Mouse (Mus musculus) limb, embryonic 10.5 days (tissue): ENCODE data around the gene Trit1. TPM values are rescaled to one million over a fixed set of nuclear protein-coding genes. Genes with fewer than 3 reads are reported as not detected.
"Not testable (repeated sequence)": the region's sequence is repeated elsewhere in the genome, so short reads cannot be mapped to it uniquely, and the experiment has no call there.

ENCODE experiments used
- DNase-seq: peaks from one replicate; pipeline ENCODE4 v3.0.0-alpha.2; 2017; ENCODE audit warnings: low spot score
- H3K27ac ChIP-seq: fragments of 300-500 bp; sonication (generic); 2 replicates; pipeline ENCODE4 v1.5.1; 2016; ENCODE audit warnings: mild to moderate bottlenecking
- H3K27me3 ChIP-seq: fragments of 300-500 bp; sonication (generic); 2 replicates; pipeline ENCODE4 v1.6.1; 2016; ENCODE audit warnings: low read depth, mild to moderate bottlenecking; ENCODE audit not compliant: poor library complexity, severe bottlenecking
- H3K36me3 ChIP-seq: fragments of 300-500 bp; sonication (generic); 2 replicates; pipeline ENCODE4 v1.6.1; 2016; ENCODE audit warnings: mild to moderate bottlenecking, moderate library complexity
- H3K4me1 ChIP-seq: fragments of 300-500 bp; sonication (generic); 2 replicates; pipeline ENCODE4 v1.6.1; 2016
- H3K4me3 ChIP-seq: fragments of 300-500 bp; sonication (generic); 2 replicates; pipeline ENCODE4 v1.5.1; 2016; ENCODE audit warnings: mild to moderate bottlenecking, moderate library complexity
- H3K9me3 ChIP-seq: fragments of 300-500 bp; sonication (generic); replicated peaks from 2 replicates; pipeline ENCODE4 v1.6.1; 2016; ENCODE audit warnings: mild to moderate bottlenecking
- WGBS: fragments of 180-500 bp; shearing (Covaris S2); methylation state at CpG from one replicate; pipeline ENCODE4 v1.1.7; 2016; 5-methylcytosine and 5-hydroxymethylcytosine counted together
- polyA plus RNA-seq: library from polyadenylated mRNA; unstranded; fragments of >200 nt; fragmentation: Nextera tagmentation; extraction: Ambion mirVana; gene quantifications from 2 replicates; pipeline ENCODE4 v1.2.1, GENCODE M21; 2016

The Trit1 gene
- polyA plus RNA-seq, 1 experiment from 2014 or later: 17.8 TPM

DNA sequence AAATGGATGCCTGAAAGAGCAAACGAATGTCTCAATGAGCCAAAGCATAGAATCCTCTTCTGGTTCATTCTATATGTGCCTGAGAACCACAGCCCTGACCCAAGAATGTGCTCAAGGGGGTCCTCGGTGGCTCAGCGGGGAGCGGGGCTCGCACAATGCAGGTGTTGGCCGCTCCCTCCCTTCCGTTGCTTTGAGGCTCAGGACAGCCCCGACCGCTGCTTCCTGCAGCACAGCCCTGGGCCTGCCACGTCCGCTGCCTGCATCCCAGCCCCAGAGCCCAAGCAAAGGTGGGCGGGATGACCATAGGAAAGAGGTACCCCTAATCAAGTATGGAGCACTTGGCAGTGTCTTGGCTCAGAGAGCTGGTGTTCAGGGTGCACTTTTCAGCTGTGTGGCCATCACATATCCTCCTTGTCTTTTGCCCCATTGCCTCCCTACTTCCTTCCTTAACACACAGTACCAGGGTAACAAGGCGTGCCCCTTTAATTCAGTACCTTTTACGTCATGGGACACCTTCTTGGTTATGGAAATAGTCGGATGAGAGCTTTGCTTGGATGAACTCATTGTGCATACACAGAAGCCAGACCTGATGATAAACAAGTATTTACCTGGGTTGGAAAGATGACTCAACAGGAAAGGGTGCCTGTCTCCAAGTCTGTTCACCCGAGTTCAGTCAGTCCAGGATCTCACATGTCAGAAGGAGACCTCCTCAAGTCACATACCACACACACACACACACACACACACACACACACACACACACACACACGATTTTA lies 32.7 kb upstream of the Trit1 start:
- Histone ChIP-seq H3K27ac (no peak overlapping the region), H3K27me3 (peaks cover 48% of the 10 kb centered on the region), H3K9me3 (no peaks in the 10 kb centered on the region), H3K4me1 (peaks cover 18% of the 10 kb centered on the region), H3K36me3 (no peaks in the 10 kb centered on the region), H3K4me3 (peak overlapping the region; percentile 37)
- no peak for DNase-seq
- WGBS: 18% methylated on average over 17 of the region's 17 CpGs

DNA sequence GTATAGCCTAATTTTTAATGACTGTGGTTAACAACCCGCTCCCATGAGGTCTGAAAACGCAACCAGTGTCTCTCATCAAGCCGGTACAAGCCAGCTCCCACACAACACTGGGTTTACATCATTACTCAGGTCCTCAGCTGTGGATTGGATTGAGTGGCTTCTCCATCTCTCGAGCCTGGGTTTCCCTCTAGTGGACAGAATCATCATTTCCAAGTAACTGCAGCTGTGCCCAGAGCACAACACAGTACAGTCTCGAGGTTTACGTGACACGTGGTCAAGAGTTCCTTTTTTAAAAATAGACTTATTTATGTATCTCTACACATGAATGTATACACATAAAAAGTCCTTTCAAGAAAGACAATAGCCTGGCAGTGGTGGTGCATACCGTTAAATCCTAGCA lies 31.3 kb upstream of the Trit1 start:
- 57% methylated on average over 8 of the region's 8 CpGs for WGBS
- Histone ChIP-seq H3K27me3 (peaks cover 45% of the 10 kb centered on the region), H3K36me3 (no peaks in the 10 kb centered on the region), H3K27ac (no peak overlapping the region), H3K9me3 (no peaks in the 10 kb centered on the region), H3K4me3 (no peak overlapping the region), H3K4me1 (peaks cover 18% of the 10 kb centered on the region)
- no peak for DNase-seq

DNA sequence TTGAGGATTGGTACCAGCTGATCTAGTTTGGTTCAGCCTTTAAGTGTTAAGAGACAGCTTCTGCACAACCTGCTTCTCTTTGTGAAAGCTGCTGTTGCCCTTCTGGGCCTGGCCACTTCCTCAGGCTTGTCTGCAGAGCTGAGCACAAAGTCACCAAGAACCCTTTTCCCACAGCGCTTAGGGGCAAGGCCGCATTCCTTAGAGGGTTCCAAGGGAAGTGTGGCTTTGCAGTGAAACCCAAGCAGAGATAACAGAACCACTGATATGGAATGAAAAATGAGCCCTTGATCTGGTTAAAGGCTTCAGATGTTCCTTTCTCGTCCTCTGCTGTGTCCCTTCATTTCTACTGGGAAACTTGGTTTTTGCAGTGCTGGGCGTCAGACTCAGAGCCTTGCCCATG lies 29.0 kb upstream of the Trit1 start:
- Histone ChIP-seq H3K27ac (no peak overlapping the region), H3K9me3 (no peaks in the 10 kb centered on the region), H3K4me1 (peaks cover 11% of the 10 kb centered on the region), H3K4me3 (no peak overlapping the region), H3K27me3 (peaks cover 28% of the 10 kb centered on the region), H3K36me3 (no peaks in the 10 kb centered on the region)
- no peak for DNase-seq
- WGBS: 85% methylated on average over 4 of the region's 4 CpGs

DNA sequence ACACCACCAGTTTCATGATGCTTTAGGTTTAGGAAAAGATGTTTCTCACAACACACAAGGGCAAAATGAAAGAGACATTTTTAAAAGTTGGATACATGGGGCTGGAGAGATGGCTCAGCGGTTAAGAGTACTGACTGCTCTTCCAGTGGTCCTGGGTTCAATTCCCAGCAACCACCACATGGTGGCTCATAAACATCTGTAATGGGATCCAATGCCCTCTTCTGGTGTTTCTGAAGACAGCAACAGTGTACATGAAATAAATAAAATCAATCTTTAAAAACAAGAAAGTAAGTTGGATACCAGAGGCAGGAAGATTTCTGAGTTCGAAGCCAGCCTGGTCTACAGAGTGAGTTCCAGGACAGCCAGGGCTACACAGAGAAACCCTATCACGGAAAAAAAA lies 28.4 kb upstream of the Trit1 start:
- DNase-seq, H3K27ac ChIP-seq, H3K36me3 ChIP-seq, H3K4me1 ChIP-seq, H3K9me3 ChIP-seq, H3K4me3 ChIP-seq: not testable (repeated sequence)
- peaks cover 22% of the 10 kb centered on the region for H3K27me3 ChIP-seq
- WGBS: 65% methylated on average over 3 of the region's 3 CpGs

DNA sequence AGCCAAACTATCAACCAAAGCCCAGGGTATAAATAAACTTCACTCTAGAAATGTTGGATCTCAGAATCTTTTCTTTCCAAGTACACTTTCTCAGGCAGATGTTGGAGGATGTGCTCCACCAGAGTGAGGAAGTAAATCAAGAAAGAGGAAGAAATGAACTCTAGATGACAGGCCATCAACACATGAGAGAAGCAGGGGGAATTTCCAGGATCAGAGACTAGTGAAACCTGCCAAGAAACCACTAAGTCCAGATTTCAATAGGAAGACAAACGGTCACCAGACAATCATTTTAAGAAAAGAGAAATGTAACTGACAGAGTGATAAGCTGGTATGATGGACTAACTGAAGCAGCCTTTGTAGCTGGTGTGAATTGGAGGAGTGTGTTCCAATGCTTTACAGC lies 25.2 kb upstream of the Trit1 start:
- no peaks in the 10 kb centered on the region for H3K27me3 ChIP-seq
- H3K9me3 ChIP-seq: no peaks in the 10 kb centered on the region
- H3K4me1 ChIP-seq: peaks cover 11% of the 10 kb centered on the region; the same call in 1 of the 2 replicates
- no peak overlapping the region for H3K4me3 ChIP-seq
- 87% methylated on average over 1 of the region's 1 CpGs for WGBS
- no peak overlapping the region for H3K27ac ChIP-seq
- H3K36me3 ChIP-seq: no peaks in the 10 kb centered on the region; the same call in 1 of the 2 replicates
- DNase-seq: no peak

DNA sequence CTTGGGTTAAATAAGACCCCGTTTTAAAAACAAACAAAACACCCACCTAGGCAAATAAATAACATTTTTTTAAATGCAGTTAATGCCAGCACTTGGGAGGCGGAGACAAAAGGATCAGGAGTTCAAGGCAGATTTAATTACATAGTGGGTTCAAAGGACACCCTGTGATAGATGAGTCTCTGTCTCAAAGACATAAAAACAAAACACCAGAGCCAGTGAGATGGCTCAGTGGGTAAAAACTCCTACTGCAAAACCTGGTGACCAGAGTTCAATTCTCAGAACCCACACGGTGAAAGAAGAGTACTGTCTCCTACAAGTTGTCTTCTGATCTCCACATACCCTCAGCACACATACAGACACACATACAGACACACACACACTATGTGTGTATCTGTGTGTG lies 24.1 kb upstream of the Trit1 start:
- H3K4me1 ChIP-seq: peaks cover 21% of the 10 kb centered on the region
- 64% methylated on average over 3 of the region's 3 CpGs for WGBS
- H3K9me3 ChIP-seq: no peaks in the 10 kb centered on the region
- H3K27me3 ChIP-seq: peaks cover 5% of the 10 kb centered on the region; the same call in 1 of the 2 replicates
- H3K4me3 ChIP-seq: no peak overlapping the region
- no peak for DNase-seq
- H3K36me3 ChIP-seq: no peaks in the 10 kb centered on the region; the same call in 1 of the 2 replicates
- H3K27ac ChIP-seq: no peak overlapping the region

DNA sequence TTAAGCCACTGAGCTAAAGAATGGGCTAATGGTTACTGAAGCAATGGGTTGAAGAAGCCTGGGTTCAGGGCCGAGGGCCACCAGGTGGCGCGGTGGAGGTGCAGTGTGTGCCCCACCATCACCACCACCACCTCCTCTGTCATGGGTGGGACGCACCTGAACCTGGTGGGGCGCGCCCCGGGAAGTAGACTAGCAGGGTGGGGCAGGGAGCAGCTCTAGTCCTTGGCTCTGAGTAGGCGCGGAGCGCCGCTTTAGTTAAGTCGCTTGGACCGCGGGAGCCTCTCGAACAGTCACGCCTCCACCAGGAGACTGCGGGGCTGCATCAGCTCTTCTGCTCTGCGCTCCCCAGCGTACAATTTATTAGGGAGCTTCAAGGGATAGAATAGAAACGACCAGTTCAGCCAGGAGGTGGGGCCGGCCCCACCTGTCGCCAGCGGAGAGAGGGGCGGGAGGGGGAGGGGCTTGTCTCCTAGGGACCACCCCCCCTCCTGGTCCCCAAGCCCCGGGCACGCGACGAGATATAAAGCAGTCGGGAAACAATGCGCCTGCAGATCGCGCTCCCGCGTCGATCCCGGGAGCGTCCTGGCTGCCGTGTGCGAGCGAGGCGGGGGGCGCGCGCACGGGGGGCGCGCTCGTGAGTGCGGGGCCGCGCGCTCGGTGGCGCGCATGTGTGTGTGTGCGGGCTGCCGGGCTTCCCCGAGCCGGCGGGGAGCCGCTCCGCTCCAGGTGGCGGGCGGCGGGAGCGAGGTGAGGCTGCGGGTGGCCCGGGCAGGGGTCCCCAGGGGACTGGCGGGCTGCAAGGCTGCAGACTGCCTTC lies 20.8 kb upstream of the Trit1 start, which contains the start of gene Mycl:
Mycl (plus strand) TSS at position 249 of the 817 bp plus-strand sequence.
- Histone ChIP-seq H3K36me3 (peaks cover 8% of the 10 kb centered on the region), H3K9me3 (no peaks in the 10 kb centered on the region), H3K27me3 (peaks cover 30% of the 10 kb centered on the region), H3K4me3 (peak within 1 kb of the TSS; percentile 82), H3K27ac (peak within 1 kb of the TSS; percentile 93), H3K4me1 (peaks cover 51% of the 10 kb centered on the region)
- under 1% methylated on average over 69 of the region's 69 CpGs for WGBS
- DNase-seq: peak; percentile 89

DNA sequence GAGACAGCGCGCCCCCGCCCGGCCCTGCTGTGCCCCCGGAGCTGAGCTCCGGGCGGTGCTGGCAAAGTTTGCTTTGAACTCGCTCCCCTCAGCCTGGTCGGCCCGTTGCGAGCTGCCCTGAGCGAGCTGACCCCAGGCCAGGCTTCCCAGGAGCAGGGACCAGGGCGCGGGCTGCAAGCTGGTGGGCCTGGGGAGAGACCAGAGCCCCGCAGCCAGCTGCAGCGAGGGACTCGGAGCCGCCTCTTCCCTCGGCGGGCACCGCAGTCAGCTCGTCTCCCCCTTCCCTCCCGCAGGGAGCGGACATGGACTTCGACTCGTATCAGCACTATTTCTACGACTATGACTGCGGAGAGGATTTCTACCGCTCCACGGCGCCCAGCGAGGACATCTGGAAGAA lies 20.2 kb upstream of the Trit1 start:
- Histone ChIP-seq H3K9me3 (no peaks in the 10 kb centered on the region), H3K4me1 (peaks cover 55% of the 10 kb centered on the region), H3K4me3 (peak overlapping the region; percentile 82), H3K27ac (peak overlapping the region; percentile 93), H3K36me3 (peaks cover 14% of the 10 kb centered on the region), H3K27me3 (peaks cover 33% of the 10 kb centered on the region)
- WGBS: 0% methylated on average over 32 of the region's 32 CpGs
- no peak for DNase-seq

DNA sequence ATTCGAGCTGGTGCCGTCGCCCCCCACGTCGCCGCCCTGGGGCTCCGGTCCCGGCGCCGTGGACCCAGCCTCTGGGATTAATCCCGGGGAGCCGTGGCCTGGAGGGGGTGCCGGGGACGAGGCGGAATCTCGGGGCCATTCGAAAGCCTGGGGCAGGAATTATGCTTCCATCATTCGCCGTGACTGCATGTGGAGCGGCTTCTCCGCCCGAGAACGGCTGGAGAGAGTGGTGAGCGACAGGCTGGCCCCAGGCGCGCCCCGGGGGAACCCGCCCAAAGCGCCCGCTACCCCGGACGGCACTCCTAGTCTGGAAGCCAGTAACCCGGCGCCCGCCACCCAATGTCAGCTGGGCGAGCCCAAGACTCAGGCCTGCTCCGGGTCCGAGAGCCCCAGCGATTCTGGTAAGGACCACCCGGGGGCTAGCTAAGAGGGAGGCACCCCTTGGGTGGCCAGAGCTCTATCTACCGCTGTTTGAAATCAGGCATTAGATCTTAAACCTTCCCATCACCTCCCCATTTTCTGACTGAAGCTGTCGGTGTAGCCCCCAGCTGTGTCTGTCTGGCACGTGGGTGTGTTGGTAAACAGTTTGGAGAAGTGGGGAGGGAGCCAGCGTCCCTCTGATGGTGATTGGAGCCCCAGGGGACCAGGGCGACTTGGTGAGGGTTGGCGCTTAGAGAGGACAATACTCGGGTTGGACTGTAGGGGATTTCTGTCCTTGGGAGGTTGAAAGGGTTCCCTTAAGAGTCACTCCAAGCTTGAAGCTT lies 19.6 kb upstream of the Trit1 start:
- Histone ChIP-seq H3K27me3 (peaks cover 33% of the 10 kb centered on the region), H3K36me3 (peaks cover 20% of the 10 kb centered on the region), H3K4me3 (peak overlapping the region; percentile 82), H3K9me3 (no peaks in the 10 kb centered on the region), H3K27ac (peak overlapping the region; percentile 93), H3K4me1 (peaks cover 61% of the 10 kb centered on the region)
- peak; percentile 62 for DNase-seq
- under 1% methylated on average over 47 of the region's 47 CpGs for WGBS

DNA sequence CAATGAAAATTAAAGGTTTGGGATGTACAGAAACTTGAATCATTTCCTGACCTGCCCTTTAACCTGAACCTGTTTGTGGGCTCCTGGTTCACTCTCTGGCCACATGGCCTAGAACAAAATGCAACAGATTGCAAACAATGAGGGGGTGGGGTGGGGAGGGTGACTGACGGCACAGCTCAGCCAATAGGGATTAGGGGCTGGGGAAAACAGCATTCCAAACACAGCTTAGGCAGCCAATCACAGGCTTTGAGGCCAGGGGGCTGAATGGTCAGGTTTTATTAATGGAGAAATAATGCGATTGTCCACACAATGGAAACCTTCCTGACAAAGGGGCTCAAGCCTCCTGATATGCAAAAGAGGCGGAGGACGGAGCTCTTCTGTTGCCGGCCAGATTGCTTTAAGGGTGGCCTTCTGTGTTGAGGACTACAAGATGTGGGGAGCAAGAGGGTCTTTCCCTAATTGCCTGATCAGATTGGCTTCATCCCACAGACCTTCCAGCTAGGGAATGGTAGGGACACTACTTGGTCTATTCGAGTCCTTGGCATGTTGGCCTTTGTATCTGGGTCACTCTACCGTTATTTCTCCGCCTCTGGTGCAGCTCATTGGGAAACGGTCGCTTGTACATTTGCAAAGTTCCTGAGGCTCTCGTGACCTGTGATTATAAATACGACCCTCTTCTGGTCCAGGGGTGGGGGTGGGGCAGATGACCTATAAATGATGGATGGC lies 17.7 kb upstream of the Trit1 start:
- peak; percentile 72 for DNase-seq
- Histone ChIP-seq H3K4me1 (peaks cover 63% of the 10 kb centered on the region), H3K4me3 (peak overlapping the region; percentile 82), H3K36me3 (peaks cover 22% of the 10 kb centered on the region), H3K9me3 (no peaks in the 10 kb centered on the region), H3K27ac (peak overlapping the region; percentile 73), H3K27me3 (peaks cover 33% of the 10 kb centered on the region)
- WGBS: 10% methylated on average over 12 of the region's 12 CpGs

DNA sequence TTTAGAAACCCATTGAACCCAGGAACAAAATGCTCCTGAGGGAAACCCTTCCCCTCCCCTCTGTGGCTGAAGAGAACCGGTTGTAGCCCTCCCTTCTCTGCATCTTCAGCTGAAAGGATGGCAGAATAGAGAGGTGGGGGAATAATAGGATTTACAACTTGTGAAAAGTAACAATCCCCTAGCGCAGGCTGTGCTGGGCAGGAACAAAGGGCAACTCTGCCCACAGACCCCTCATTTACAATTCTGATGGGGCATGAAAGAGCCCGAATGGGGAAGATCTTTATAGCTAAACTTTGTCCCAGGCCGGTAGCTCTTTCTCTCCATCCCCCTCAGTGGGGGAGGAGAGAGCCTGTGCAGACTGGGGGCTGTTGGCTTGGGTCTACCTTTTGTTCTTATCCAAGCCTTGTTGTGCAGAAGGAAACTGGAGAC lies 17.1 kb upstream of the Trit1 start:
- Histone ChIP-seq H3K4me3 (peak overlapping the region; percentile 82), H3K4me1 (peaks cover 63% of the 10 kb centered on the region), H3K27ac (peak overlapping the region; percentile 73), H3K9me3 (no peaks in the 10 kb centered on the region), H3K36me3 (peaks cover 22% of the 10 kb centered on the region), H3K27me3 (peaks cover 33% of the 10 kb centered on the region)
- no peak for DNase-seq
- 8% methylated on average over 4 of the region's 4 CpGs for WGBS

DNA sequence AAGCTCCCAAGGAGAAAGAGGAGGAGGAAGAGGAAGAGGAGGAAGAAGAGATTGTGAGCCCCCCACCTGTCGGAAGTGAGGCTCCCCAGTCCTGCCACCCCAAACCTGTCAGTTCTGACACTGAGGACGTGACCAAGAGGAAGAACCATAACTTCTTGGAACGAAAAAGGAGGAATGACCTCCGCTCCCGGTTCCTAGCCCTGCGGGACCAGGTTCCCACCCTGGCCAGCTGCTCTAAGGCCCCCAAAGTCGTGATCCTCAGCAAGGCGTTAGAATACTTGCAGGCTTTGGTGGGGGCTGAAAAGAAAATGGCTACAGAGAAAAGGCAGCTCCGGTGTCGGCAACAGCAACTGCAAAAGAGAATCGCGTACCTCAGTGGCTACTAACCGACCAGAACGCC lies 16.3 kb upstream of the Trit1 start:
- Histone ChIP-seq H3K4me1 (peaks cover 69% of the 10 kb centered on the region), H3K9me3 (no peaks in the 10 kb centered on the region), H3K36me3 (peaks cover 22% of the 10 kb centered on the region), H3K4me3 (no peak overlapping the region), H3K27ac (peak overlapping the region; percentile 73; the same call in 1 of the 2 replicates), H3K27me3 (peaks cover 33% of the 10 kb centered on the region)
- no peak for DNase-seq
- WGBS: 74% methylated on average over 14 of the region's 14 CpGs
